Mouse (Mus musculus) cerebellum, adult 2 months (tissue): ENCODE measurements around the gene Zfp385c. TPM values are rescaled to one million over a fixed set of nuclear protein-coding genes. Genes with fewer than 3 reads are reported as not detected.
"Not testable (repeated sequence)": the region's sequence is repeated elsewhere in the genome, so short reads cannot be mapped to it uniquely, and the experiment has no call there.

Source experiments
- DNase-seq, 2 experiments: peaks; one replicate each; pipeline ENCODE4 v3.0.0; 2021
- H3K27ac ChIP-seq: fragments of 200-500 bp; 2 replicates; pipeline ENCODE4 v1.5.1; 2012; ENCODE audit warnings: low read length, control low read depth, inconsistent platforms; ENCODE audit not compliant: insufficient read depth
- H3K27me3 ChIP-seq: fragments of 200-500 bp; 2 replicates; pipeline ENCODE4 v1.6.1; 2012; ENCODE audit warnings: inconsistent platforms, mild to moderate bottlenecking, low read length, moderate library complexity; ENCODE audit not compliant: control insufficient read depth, insufficient read depth
- H3K4me1 ChIP-seq: fragments of 200-500 bp; 2 replicates; pipeline ENCODE4 v1.6.1; 2011; ENCODE audit warnings: low read length; ENCODE audit not compliant: control insufficient read depth, insufficient read depth
- H3K4me3 ChIP-seq: fragments of 200-500 bp; replicated peaks from 2 replicates; pipeline ENCODE3; 2011; ENCODE audit warnings: mild to moderate bottlenecking, low read depth, low read length, control low read depth; ENCODE audit not compliant: insufficient read depth
- CTCF ChIP-seq: fragments of 200-500 bp; IDR thresholded peaks from 2 replicates; pipeline ENCODE4 v1.5.1; 2011; ENCODE audit warnings: low read depth, mild to moderate bottlenecking, control low read depth, low read length, moderate library complexity, borderline replicate concordance; ENCODE audit not compliant: insufficient read depth
- POLR2A ChIP-seq: fragments of 200-500 bp; IDR thresholded peaks from 2 replicates; pipeline ENCODE4 v1.6.1; 2011; ENCODE audit warnings: low read length, control low read depth, borderline replicate concordance; ENCODE audit not compliant: insufficient read depth
- WGBS: fragments of 180-500 bp; shearing (Covaris S2); methylation state at CpG from one replicate; pipeline ENCODE4 v1.1.7; 2018; 5-methylcytosine and 5-hydroxymethylcytosine counted together
- polyA plus RNA-seq: library from polyadenylated mRNA; depleted of rRNA; stranded (reverse); fragments of >200 nt; gene quantifications from 2 replicates; pipeline ENCODE4 v1.2.3, GENCODE M21; 2012

Zfp385c gene
- polyA plus RNA-seq, 1 experiment = 56.5 TPM

GRCm38 (mm10) chr11:100625754-100626700 lies 66.2 kb downstream of the Zfp385c start:
- no peak for TF ChIP-seq CTCF
- TF ChIP-seq POLR2A = no peak
- H3K27me3 ChIP-seq = no peaks in the 10 kb centered on the region
- DNase-seq = no peak
- no peak overlapping the region for H3K4me3 ChIP-seq
- no peak overlapping the region for H3K27ac ChIP-seq
- WGBS = 83% methylated on average over 23 of the region's 23 CpGs
- peaks cover 13% of the 10 kb centered on the region for H3K4me1 ChIP-seq

- Histone ChIP-seq H3K27ac (no peak overlapping the region), H3K4me1 (peaks cover 9% of the 10 kb centered on the region), H3K27me3 (no peaks in the 10 kb centered on the region), H3K4me3 (no peak overlapping the region)
- DNase-seq = peak in 1 of 2 experiments; percentile 41
- TF ChIP-seq CTCF (no peak), POLR2A (no peak)
- WGBS = 18% methylated on average over 5 of the region's 5 CpGs
Observed at GRCm38 (mm10) chr11:100623867-100624266, 68.4 kb downstream of the Zfp385c start.

GRCm38 (mm10) chr11:100622714-100623113 lies 69.5 kb downstream of the Zfp385c start:
- H3K27ac ChIP-seq = peak overlapping the region; percentile 73; the same call in 1 of the 2 replicates
- no peaks in the 10 kb centered on the region for H3K27me3 ChIP-seq
- peaks cover 4% of the 10 kb centered on the region for H3K4me1 ChIP-seq
- peak overlapping the region; percentile 78 for H3K4me3 ChIP-seq
- TF ChIP-seq POLR2A = peak; percentile 60
- TF ChIP-seq CTCF = peak; percentile 77
- WGBS = under 1% methylated on average over 24 of the region's 24 CpGs
- peak; percentile 95 to 97 for DNase-seq

GRCm38 (mm10) chr11:100619982-100620381 lies 72.3 kb downstream of the Zfp385c start, which contains the start of gene Dnajc7:
Dnajc7 (minus strand) TSS chr11:100620168.
- TF ChIP-seq CTCF (no peak), POLR2A (no peak)
- Histone ChIP-seq H3K27ac (peak within 1 kb of the TSS; percentile 83), H3K27me3 (no peaks in the 10 kb centered on the region), H3K4me3 (peak within 1 kb of the TSS; percentile 91), H3K4me1 (peaks cover 7% of the 10 kb centered on the region)
- WGBS = 2% methylated on average over 11 of the region's 11 CpGs
- no peak for DNase-seq

GRCm38 (mm10) chr11:100619485-100619975 lies 72.7 kb downstream of the Zfp385c start:
- peaks cover 7% of the 10 kb centered on the region for H3K4me1 ChIP-seq
- H3K4me3 ChIP-seq = peak overlapping the region; percentile 91
- H3K27ac ChIP-seq = peak overlapping the region; percentile 83
- under 1% methylated on average over 40 of the region's 40 CpGs for whole genome bisulfite sequencing
- TF ChIP-seq CTCF (no peak; the same call in 1 of the 2 replicates), POLR2A (peak; percentile 75)
- no peaks in the 10 kb centered on the region for H3K27me3 ChIP-seq
- DNase-seq = peak; percentile 95 to 96

GRCm38 (mm10) chr11:100618761-100619484 lies 73.3 kb downstream of the Zfp385c start, which contains the start of gene Nkiras2:
Nkiras2 (plus strand) TSS chr11:100619244.
- H3K4me3 ChIP-seq = peak within 1 kb of the TSS; percentile 91
- H3K27me3 ChIP-seq = no peaks in the 10 kb centered on the region
- under 1% methylated on average over 36 of the region's 36 CpGs for WGBS
- DNase-seq = peak in 1 of 2 experiments; percentile 46
- peaks cover 4% of the 10 kb centered on the region for H3K4me1 ChIP-seq
- H3K27ac ChIP-seq = peak within 1 kb of the TSS; percentile 83
- TF ChIP-seq CTCF = no peak

GRCm38 (mm10) chr11:100617480-100617879 lies 74.8 kb downstream of the Zfp385c start:
- H3K27me3 ChIP-seq = no peaks in the 10 kb centered on the region
- no peak overlapping the region for H3K27ac ChIP-seq
- TF ChIP-seq CTCF (no peak), POLR2A (no peak)
- H3K4me1 ChIP-seq = peaks cover 6% of the 10 kb centered on the region; the same call in 1 of the 2 replicates
- no peak for DNase-seq
- H3K4me3 ChIP-seq = peak overlapping the region; percentile 10
- 78% methylated on average over 4 of the region's 4 CpGs for WGBS

- WGBS = 87% methylated on average over 7 of the region's 7 CpGs
- not testable (repeated sequence) for H3K4me3 ChIP-seq, H3K27ac ChIP-seq, H3K27me3 ChIP-seq, DNase-seq, H3K4me1 ChIP-seq
Observed at GRCm38 (mm10) chr11:100616836-100617235, 75.4 kb downstream of the Zfp385c start.
